Mouse (Mus musculus): ENCODE data around the gene Gm20388.

DNA sequence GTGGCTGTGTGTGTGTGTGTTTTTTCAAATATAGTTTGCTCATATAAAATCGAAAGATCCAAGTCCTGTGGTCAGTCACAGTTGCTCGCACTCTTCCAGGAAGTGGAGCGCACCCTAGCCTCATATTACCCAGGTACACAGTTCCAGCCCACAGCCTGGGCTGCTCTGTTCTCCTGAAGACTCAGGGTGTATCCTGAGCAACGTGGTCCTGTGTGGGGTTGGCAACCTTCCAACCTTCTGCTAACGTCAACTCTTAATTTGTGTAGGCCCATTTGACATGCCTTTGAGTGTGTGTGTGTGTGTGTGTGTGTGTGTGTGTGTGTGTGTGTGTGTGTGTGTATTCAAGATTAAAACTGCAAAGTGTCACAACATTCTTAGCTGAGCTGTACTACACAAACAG lies 3786.7 kb downstream of the Gm20388 start:
- TF ChIP-seq TAL1 (IDR thresholded peaks at IDR 0.05; ENCODE audit: low read length): no peak
- no peak for TF ChIP-seq GATA1 (IDR thresholded peaks at IDR 0.05; ENCODE audit: low read length)

All from erythroblast, embryonic 14.5 days (primary cell).